Mouse (Mus musculus): Measurements from ENCODE around the gene 4930579F01Rik. TPM values are rescaled to one million over a fixed set of nuclear protein-coding genes. Genes with fewer than 3 reads are reported as not detected.
"Not testable (repeated sequence)": the region's sequence is repeated elsewhere in the genome, so short reads cannot be mapped to it uniquely, and the experiment has no call there.

Gene 4930579F01Rik
- polyA plus RNA-seq, 1 experiment = not detected

GRCm38 (mm10) chr3:138162553-138163183 lies 31.0 kb downstream of the 4930579F01Rik start:
- 62% methylated on average over 4 of the region's 4 CpGs for WGBS
- DNase-seq (ENCODE audit: low read depth, low spot score) = no peak

GRCm38 (mm10) chr3:138161623-138162022 lies 32.0 kb downstream of the 4930579F01Rik start:
- WGBS = 84% methylated on average over 10 of the region's 10 CpGs
- DNase-seq (ENCODE audit: low read depth, low spot score) = no peak

- WGBS = 78% methylated on average over 10 of the region's 10 CpGs
- DNase-seq (ENCODE audit: low read depth, low spot score) = no peak
Observed at GRCm38 (mm10) chr3:138156651-138157050, 37.0 kb downstream of the 4930579F01Rik start.

- no peak for DNase-seq (ENCODE audit: low read depth, low spot score)
- 93% methylated on average over 4 of the region's 4 CpGs for WGBS
Observed at GRCm38 (mm10) chr3:138155062-138155461, 38.6 kb downstream of the 4930579F01Rik start.

- no peak for DNase-seq (ENCODE audit: low read depth, low spot score)
- 95% methylated on average over 2 of the region's 2 CpGs for WGBS
Observed at GRCm38 (mm10) chr3:138148811-138149210, 44.8 kb downstream of the 4930579F01Rik start.

- WGBS = under 1% methylated on average over 8 of the region's 8 CpGs
- peak; percentile 70 for DNase-seq (ENCODE audit: low read depth, low spot score)
Observed at GRCm38 (mm10) chr3:138144642-138145171, 48.9 kb downstream of the 4930579F01Rik start, which contains the start of gene Mttp. Mttp (minus strand) TSS chr3:138144968.

- under 1% methylated on average over 18 of the region's 18 CpGs for WGBS
- DNase-seq (ENCODE audit: low read depth, low spot score) = no peak
Observed at GRCm38 (mm10) chr3:138144060-138144641, 49.5 kb downstream of the 4930579F01Rik start.

- DNase-seq (ENCODE audit: low read depth, low spot score) = peak; percentile 93
- under 1% methylated on average over 70 of the region's 70 CpGs for whole genome bisulfite sequencing
Observed at GRCm38 (mm10) chr3:138143315-138144059, 50.1 kb downstream of the 4930579F01Rik start, which contains the start of gene Trmt10a. Trmt10a (plus strand) TSS chr3:138143448.

GRCm38 (mm10) chr3:138142733-138143314 lies 50.8 kb downstream of the 4930579F01Rik start:
- no peak for DNase-seq (ENCODE audit: low read depth, low spot score)
- 1% methylated on average over 12 of the region's 12 CpGs for WGBS

GRCm38 (mm10) chr3:138142052-138142732 lies 51.4 kb downstream of the 4930579F01Rik start:
- WGBS = 31% methylated on average over 4 of the region's 4 CpGs
- DNase-seq (ENCODE audit: low read depth, low spot score) = no peak

GRCm38 (mm10) chr3:138139663-138140062 lies 54.0 kb downstream of the 4930579F01Rik start:
- 88% methylated on average over 6 of the region's 6 CpGs for WGBS

GRCm38 (mm10) chr3:138138146-138138545 lies 55.5 kb downstream of the 4930579F01Rik start:
- whole genome bisulfite sequencing = 98% methylated on average over 13 of the region's 13 CpGs
- DNase-seq (ENCODE audit: low read depth, low spot score) = not testable (repeated sequence)

More at GRCm38 (mm10) chr3:138139663-138140062, 54.0 kb downstream of the 4930579F01Rik start:
- no peak for DNase-seq (ENCODE audit: low read depth, low spot score)

- WGBS = 26% methylated on average over 1 of the region's 1 CpGs
- DNase-seq (ENCODE audit: low read depth, low spot score) = no peak
Observed at GRCm38 (mm10) chr3:138134528-138134927, 59.1 kb downstream of the 4930579F01Rik start.

GRCm38 (mm10) chr3:138133916-138134315 lies 59.7 kb downstream of the 4930579F01Rik start:
- DNase-seq (ENCODE audit: low read depth, low spot score) = no peak
- 79% methylated on average over 11 of the region's 11 CpGs for WGBS

- WGBS = 41% methylated on average over 8 of the region's 8 CpGs
- no peak for DNase-seq (ENCODE audit: low read depth, low spot score)
Observed at GRCm38 (mm10) chr3:138133463-138133862, 60.2 kb downstream of the 4930579F01Rik start.

- 42% methylated on average over 9 of the region's 9 CpGs for WGBS
- no peak for DNase-seq (ENCODE audit: low read depth, low spot score)
Observed at GRCm38 (mm10) chr3:138131168-138131567, 62.5 kb downstream of the 4930579F01Rik start.

GRCm38 (mm10) chr3:138130692-138131091 lies 62.9 kb downstream of the 4930579F01Rik start:
- no peak for DNase-seq (ENCODE audit: low read depth, low spot score)
- 51% methylated on average over 1 of the region's 1 CpGs for WGBS

GRCm38 (mm10) chr3:138129110-138129509 lies 64.5 kb downstream of the 4930579F01Rik start:
- WGBS = 82% methylated on average over 6 of the region's 6 CpGs

GRCm38 (mm10) chr3:138123842-138124241 lies 69.8 kb downstream of the 4930579F01Rik start:
- no peak for DNase-seq (ENCODE audit: low read depth, low spot score)
- 87% methylated on average over 10 of the region's 10 CpGs for WGBS

More at GRCm38 (mm10) chr3:138129110-138129509, 64.5 kb downstream of the 4930579F01Rik start:
- no peak for DNase-seq (ENCODE audit: low read depth, low spot score)

All from large intestine, adult 2 months (tissue).